Comparison of ENCODE assay signal across 8 mouse cellular contexts in genomic region chr4:139379719-139380118, GRCm38 (mm10). TPM values are rescaled to one million over a fixed set of nuclear protein-coding genes. Genes with fewer than 3 reads are reported as not detected.
DNase-seq lines count a peak whose midpoint lies in the region; ATAC-seq and TF ChIP-seq lines count a peak whose summit lies in the region.

No protein-coding gene starts in this region.

- no peak for DNase-seq in heart, postnatal 25 days (ENCODE audit: low spot score)
- DNase-seq in forebrain, embryonic 10.5 days (ENCODE audit: extremely low spot score, low spot score), result no peak
- no peak for DNase-seq in liver, embryonic 13.5 days
- DNase-seq in left cerebral cortex, postnatal 14 days (ENCODE audit: low spot score in 2 of 2), result no peak
- DNase-seq in kidney, adult 9 months, result no peak
- DNase-seq in right cerebral cortex, postnatal 36 days (ENCODE audit: low spot score in 2 of 2), result no peak

- H3K27me3 ChIP-seq in heart, embryonic 14.5 days (ENCODE audit: control insufficient read depth, insufficient read depth, low read length), result no peaks in the 10 kb centered on the region
- H3K27me3 ChIP-seq in ES-Bruce4 (ENCODE audit: control insufficient read depth, insufficient read depth, low read length, poor library complexity, severe bottlenecking), result no peaks in the 10 kb centered on the region
- no peaks in the 10 kb centered on the region for H3K27me3 ChIP-seq in forebrain, embryonic 10.5 days (ENCODE audit: poor library complexity, severe bottlenecking)
- H3K27me3 ChIP-seq in liver, embryonic 13.5 days, result no peaks in the 10 kb centered on the region

- H3K36me3 ChIP-seq in heart, embryonic 14.5 days (ENCODE audit: control insufficient read depth, insufficient read depth, low read length), result peaks cover 34% of the 10 kb centered on the region
- peaks cover 3% of the 10 kb centered on the region; the same call in 1 of the 2 replicates for H3K36me3 ChIP-seq in ES-Bruce4 (ENCODE audit: control insufficient read depth, insufficient read depth, low read length, poor library complexity, severe bottlenecking)
- H3K36me3 ChIP-seq in forebrain, embryonic 10.5 days (replicated peaks), result peaks cover 36% of the 10 kb centered on the region
- H3K36me3 ChIP-seq in liver, embryonic 13.5 days, result peaks cover 35% of the 10 kb centered on the region

- no peaks in the 10 kb centered on the region for H3K9me3 ChIP-seq in heart, embryonic 14.5 days (ENCODE audit: control insufficient read depth, low read length)
- no peaks in the 10 kb centered on the region for H3K9me3 ChIP-seq in ES-Bruce4 (replicated peaks; ENCODE audit: control insufficient read depth, insufficient read depth, low read length, poor library complexity, severe bottlenecking)
- H3K9me3 ChIP-seq in forebrain, embryonic 10.5 days, result no peaks in the 10 kb centered on the region
- no peaks in the 10 kb centered on the region for H3K9me3 ChIP-seq in liver, embryonic 13.5 days (replicated peaks)

- H3K4me2 ChIP-seq in heart, embryonic 14.5 days (ENCODE audit: low read length), result peak overlapping the region; percentile 71
- H3K4me2 ChIP-seq in liver, embryonic 13.5 days, result peak overlapping the region; percentile 72

- no peak for ATAC-seq in heart, embryonic 14.5 days (ENCODE audit: insufficient number of reproducible peaks, insufficient read depth, low FRiP score, low read depth)
- no peak for ATAC-seq in liver, embryonic 13.5 days (ENCODE audit: low read depth)

- peak overlapping the region; percentile 60 to 63 for H3K4me3 ChIP-seq in heart, embryonic 14.5 days (ENCODE audit: control insufficient read depth in 1 of 2, insufficient read depth in 1 of 2, low read depth in 1 of 2, low read length in 2 of 2)
- H3K4me3 ChIP-seq in ES-Bruce4 (ENCODE audit: low read depth, low read length), result peak overlapping the region; percentile 96
- peak overlapping the region; percentile 95 for H3K4me3 ChIP-seq in forebrain, embryonic 10.5 days
- H3K4me3 ChIP-seq in liver, embryonic 13.5 days (replicated peaks), result peak overlapping the region; percentile 87

- TF ChIP-seq EP300 in ES-Bruce4 (IDR thresholded peaks at IDR 0.05; ENCODE audit: insufficient read depth, low read depth, low read length), result no peak

- H3K27ac ChIP-seq in heart, embryonic 14.5 days (replicated peaks in 1 of 2; ENCODE audit: control insufficient read depth in 1 of 2, insufficient read depth in 1 of 2, low read depth in 2 of 2, low read length in 2 of 2), result peak overlapping the region in 1 of 2 experiments; percentile 81; a peak in 2 of 4 replicates
- H3K27ac ChIP-seq in ES-Bruce4 (ENCODE audit: insufficient read depth, low read length), result no peak overlapping the region
- peak overlapping the region; percentile 91 for H3K27ac ChIP-seq in forebrain, embryonic 10.5 days
- H3K27ac ChIP-seq in liver, embryonic 13.5 days, result peak overlapping the region; percentile 87

- 12% methylated on average over 8 of the region's 8 CpGs for WGBS in heart, embryonic 14.5 days
- 12% methylated on average over 8 of the region's 8 CpGs for WGBS in forebrain, embryonic 10.5 days
- 6% methylated on average over 8 of the region's 8 CpGs for WGBS in liver, embryonic 13.5 days (ENCODE audit: insufficient replicate concordance)

- intact Hi-C loops in heart, postnatal 25 days (cut with DNase I), result loop anchor here (2.0 kb wide), 1 partner anchor 25 kb away; no protein-coding TSS in a partner anchor
- intact Hi-C loops in left cerebral cortex, postnatal 14 days (cut with DNase I), result no loop called here

- TF ChIP-seq POLR2A in ES-Bruce4 (IDR thresholded peaks at IDR 0.05; ENCODE audit: insufficient read depth, low read length), result no peak

- H3K9ac ChIP-seq in heart, embryonic 14.5 days (ENCODE audit: low read length), result peak overlapping the region; percentile 88
- H3K9ac ChIP-seq in ES-Bruce4 (ENCODE audit: low read depth, poor library complexity, severe bottlenecking), result peak overlapping the region; percentile 74
- peak overlapping the region; percentile 86 for H3K9ac ChIP-seq in liver, embryonic 13.5 days

- TF ChIP-seq CTCF in ES-Bruce4 (IDR thresholded peaks at IDR 0.05; ENCODE audit: low read depth, low read length), result no peak

- H3K4me1 ChIP-seq in heart, embryonic 14.5 days (ENCODE audit: control insufficient read depth in 2 of 2, insufficient read depth in 2 of 2, low read length in 2 of 2), result peaks cover 6 to 21% of the 10 kb centered on the region in 2 experiments
- H3K4me1 ChIP-seq in ES-Bruce4 (ENCODE audit: control insufficient read depth, insufficient read depth, low read length), result peaks cover 2% of the 10 kb centered on the region
- H3K4me1 ChIP-seq in forebrain, embryonic 10.5 days, result peaks cover 28% of the 10 kb centered on the region
- peaks cover 41% of the 10 kb centered on the region for H3K4me1 ChIP-seq in liver, embryonic 13.5 days (replicated peaks)

RNA-seq across cellular contexts. Expression of gene Ubr4, which starts 27.3 kb away (rescaled TPM):
- 63.8 and 67.6 TPM in 2 replicates for polyA plus RNA-seq in heart, embryonic 14.5 days (2014; fragmentation: Nextera tagmentation; extraction: Ambion mirVana)
- 10 to 100 TPM; 87.4 to 98.3 TPM for total RNA-seq in heart, postnatal 25 days (2021)
- polyA plus RNA-seq in ES-Bruce4 (2011; ENCODE audit: insufficient read depth, insufficient read length, low read depth, missing spikeins), result 141 and 159 TPM in 2 replicates
- polyA plus RNA-seq in forebrain, embryonic 10.5 days (2016; fragmentation: Nextera tagmentation; extraction: Ambion mirVana), result 57.4 and 63.4 TPM in 2 replicates
- 33.8 and 34.5 TPM in 2 replicates for polyA plus RNA-seq in liver, embryonic 13.5 days (2015; fragmentation: Nextera tagmentation; extraction: Ambion mirVana)
- total RNA-seq in left cerebral cortex, postnatal 14 days (2021), result 100 to 1,000 TPM; 158 to 164 TPM

RNA-seq across cellular contexts. Expression of gene Emc1, which starts 27.3 kb away (rescaled TPM):
- polyA plus RNA-seq in heart, embryonic 14.5 days (2014; fragmentation: Nextera tagmentation; extraction: Ambion mirVana), result 36.6 and 37.7 TPM in 2 replicates
- total RNA-seq in heart, postnatal 25 days (2021), result 10 to 100 TPM; 42.0 to 45.1 TPM
- 37.3 and 43.1 TPM in 2 replicates for polyA plus RNA-seq in ES-Bruce4 (2011; ENCODE audit: insufficient read depth, insufficient read length, low read depth, missing spikeins)
- 33.4 and 36.2 TPM in 2 replicates for polyA plus RNA-seq in forebrain, embryonic 10.5 days (2016; fragmentation: Nextera tagmentation; extraction: Ambion mirVana)
- polyA plus RNA-seq in liver, embryonic 13.5 days (2015; fragmentation: Nextera tagmentation; extraction: Ambion mirVana), result 15.4 and 17.8 TPM in 2 replicates
- 10 to 100 TPM; 77.7 to 82.3 TPM for total RNA-seq in left cerebral cortex, postnatal 14 days (2021)

RNA-seq across cellular contexts. Expression of gene Mrto4, which starts 27.3 kb away (rescaled TPM):
- 65.1 and 65.4 TPM in 2 replicates for polyA plus RNA-seq in heart, embryonic 14.5 days (2014; fragmentation: Nextera tagmentation; extraction: Ambion mirVana)
- total RNA-seq in heart, postnatal 25 days (2021), result 10 to 100 TPM; 30.1 to 30.5 TPM
- polyA plus RNA-seq in ES-Bruce4 (2011; ENCODE audit: insufficient read depth, insufficient read length, low read depth, missing spikeins), result 112 and 122 TPM in 2 replicates
- polyA plus RNA-seq in forebrain, embryonic 10.5 days (2016; fragmentation: Nextera tagmentation; extraction: Ambion mirVana), result 186 and 195 TPM in 2 replicates
- polyA plus RNA-seq in liver, embryonic 13.5 days (2015; fragmentation: Nextera tagmentation; extraction: Ambion mirVana), result 141 and 147 TPM in 2 replicates
- total RNA-seq in left cerebral cortex, postnatal 14 days (2021), result 10 to 100 TPM; 38.2 to 48.5 TPM
